Mouse (Mus musculus) intestine, embryonic 14.5 days (tissue): ENCODE results near the gene Slco4c1. TPM values are rescaled to one million over a fixed set of nuclear protein-coding genes. Genes with fewer than 3 reads are reported as not detected.
A peak's percentile ranks its signal among the peaks of the same experiment; 100 is the strongest.

Experiments
- ATAC-seq: fragments of 200-750 bp; cut with Nextera tagmentation; replicated peaks from 2 replicates; pipeline ENCODE4 v1.8.0; 2017; ENCODE audit warnings: low read depth, moderate number of reproducible peaks, moderate TSS enrichment, moderate library complexity; ENCODE audit not compliant: low FRiP score, low TSS enrichment
- DNase-seq: peaks from one replicate; pipeline ENCODE4 v3.0.0-alpha.2; 2018; ENCODE audit warnings: low spot score
- H3K27ac ChIP-seq: fragments of 300-500 bp; sonication (generic); 2 replicates; pipeline ENCODE4 v1.5.1; 2014; ENCODE audit warnings: low read depth, mild to moderate bottlenecking, control low read depth
- H3K27me3 ChIP-seq: fragments of 300-500 bp; sonication (generic); replicated peaks from 2 replicates; pipeline ENCODE4 v1.6.1; 2014; ENCODE audit warnings: low read length, control low read depth; ENCODE audit not compliant: control insufficient read depth, insufficient read depth
- H3K36me3 ChIP-seq: fragments of 300-500 bp; sonication (generic); 2 replicates; pipeline ENCODE4 v1.6.1; 2014; ENCODE audit warnings: low read length, control low read depth; ENCODE audit not compliant: control insufficient read depth, insufficient read depth
- H3K4me1 ChIP-seq: fragments of 300-500 bp; sonication (generic); replicated peaks from 2 replicates; pipeline ENCODE4 v1.6.1; 2014; ENCODE audit warnings: low read length, control low read depth, mixed read lengths; ENCODE audit not compliant: control insufficient read depth, insufficient read depth
- H3K4me2 ChIP-seq: fragments of 300-500 bp; sonication (generic); 2 replicates; pipeline ENCODE4 v1.6.1; 2014; ENCODE audit warnings: low read length
- H3K4me3 ChIP-seq: fragments of 300-500 bp; sonication (generic); 2 replicates; pipeline ENCODE4 v1.5.1; 2014; ENCODE audit warnings: low read depth, low read length, control low read depth, mixed read lengths
- H3K9ac ChIP-seq: fragments of 300-500 bp; sonication (generic); 2 replicates; pipeline ENCODE4 v1.6.1; 2014; ENCODE audit warnings: mild to moderate bottlenecking, low read length
- H3K9me3 ChIP-seq: fragments of 300-500 bp; sonication (generic); 2 replicates; pipeline ENCODE4 v1.6.1; 2016; ENCODE audit warnings: low read length, control low read depth; ENCODE audit not compliant: control insufficient read depth
- WGBS: fragments of 180-500 bp; shearing (Covaris S2); extraction: QIAGEN DNeasy Blood & Tissue Kit; methylation state at CpG from one replicate; pipeline ENCODE4 v1.1.7; 2014; 5-methylcytosine and 5-hydroxymethylcytosine counted together
- polyA plus RNA-seq: library from polyadenylated mRNA; unstranded; fragments of >200 nt; fragmentation: Nextera tagmentation; extraction: Ambion mirVana; gene quantifications from 2 replicates; pipeline ENCODE4 v1.2.1, GENCODE M21; 2014

The Slco4c1 gene
- polyA plus RNA-seq, 1 experiment from 2014 or later: 0.08 TPM

DNA sequence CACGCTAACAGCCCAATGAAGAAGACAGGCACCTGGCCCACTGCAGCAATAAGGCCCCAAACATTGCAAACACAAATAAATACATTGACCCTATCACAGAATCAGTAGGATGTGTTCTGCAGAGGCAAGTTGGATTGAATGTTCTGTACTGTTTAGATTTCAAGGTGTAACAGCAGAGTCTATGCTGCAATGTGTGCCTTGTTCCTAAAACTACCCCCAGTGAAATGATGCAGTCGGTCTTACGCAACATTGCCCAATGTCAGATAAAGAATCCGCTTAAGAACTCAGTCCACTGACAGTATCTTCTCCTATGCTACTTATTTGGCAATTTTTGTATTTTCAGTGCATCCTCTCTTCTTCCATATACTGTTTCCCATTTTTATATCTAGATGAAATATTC, 6.0 kb downstream of the Slco4c1 start:
- no peaks in the 10 kb centered on the region for H3K36me3 ChIP-seq
- DNase-seq: no peak
- H3K27me3 ChIP-seq: 0 out of 2 replicates have a peak, but pooled peaks cover 4% of the 10 kb centered on the region
- ATAC-seq: no peak
- no peak overlapping the region for H3K4me3 ChIP-seq
- no peak overlapping the region for H3K27ac ChIP-seq
- no peaks in the 10 kb centered on the region for H3K4me1 ChIP-seq
- no peak overlapping the region for H3K9ac ChIP-seq
- H3K4me2 ChIP-seq: no peak overlapping the region
- no peaks in the 10 kb centered on the region for H3K9me3 ChIP-seq
- 96% methylated on average over 4 of the region's 4 CpGs for WGBS

DNA sequence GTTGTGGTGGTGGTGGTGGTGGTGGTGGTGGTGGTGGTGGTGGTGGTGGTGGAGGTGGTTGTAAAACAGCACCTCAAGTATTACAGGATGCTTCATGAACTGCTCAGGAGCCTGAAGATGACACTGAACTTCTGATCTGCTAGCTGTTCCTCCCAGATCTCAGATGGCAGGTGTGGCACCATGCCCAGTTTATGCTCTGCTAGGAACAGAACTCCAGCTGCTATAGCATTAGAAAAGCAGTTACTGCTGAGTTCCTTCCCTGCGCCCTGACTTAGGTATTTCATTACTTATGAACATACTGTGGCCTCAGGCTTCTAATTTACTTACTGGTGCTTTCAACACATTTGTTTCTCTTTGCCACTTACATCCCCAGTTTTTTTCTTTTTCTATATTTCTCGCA, 7.9 kb downstream of the Slco4c1 start:
- H3K27ac ChIP-seq: no peak overlapping the region
- no peak for ATAC-seq
- H3K4me2 ChIP-seq: no peak overlapping the region
- no peaks in the 10 kb centered on the region for H3K9me3 ChIP-seq
- no peaks in the 10 kb centered on the region for H3K36me3 ChIP-seq
- no peak overlapping the region for H3K4me3 ChIP-seq
- no peak overlapping the region for H3K9ac ChIP-seq
- no peak for DNase-seq
- 84% methylated on average over 2 of the region's 2 CpGs for WGBS
- no peaks in the 10 kb centered on the region for H3K4me1 ChIP-seq
- H3K27me3 ChIP-seq: no peaks in the 10 kb centered on the region

DNA sequence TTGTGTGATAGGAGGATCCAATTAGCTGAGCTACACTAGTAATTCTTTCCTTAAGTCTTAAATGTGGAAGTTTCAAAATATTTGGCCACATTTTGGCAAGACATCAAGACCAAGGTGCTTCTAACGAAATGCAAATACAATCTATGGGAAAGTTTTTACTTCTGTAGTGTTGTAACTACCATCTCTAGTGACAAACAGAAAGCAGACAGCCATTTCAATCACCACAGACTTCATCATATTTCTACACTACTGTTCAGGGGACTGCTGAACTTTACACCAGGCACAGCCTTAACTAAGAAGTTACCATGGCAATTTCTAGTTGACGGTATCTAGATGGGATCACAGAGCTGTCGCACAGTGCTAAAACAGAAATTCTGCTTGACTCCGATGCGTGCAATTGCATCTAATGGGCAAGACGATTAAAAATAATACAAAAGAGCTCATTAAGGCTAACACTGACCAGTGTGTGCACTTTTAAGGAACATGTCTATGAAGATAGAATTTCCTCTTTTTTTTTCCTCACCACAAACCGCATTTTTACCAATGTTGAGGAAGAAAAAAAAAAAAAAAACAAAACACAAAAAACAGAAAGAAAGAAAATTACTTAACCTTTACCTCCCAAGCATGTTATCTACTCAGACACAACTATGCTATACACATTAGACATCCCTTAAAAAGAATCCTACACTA, 11.8 kb downstream of the Slco4c1 start:
- no peak overlapping the region for H3K9ac ChIP-seq
- H3K27ac ChIP-seq: no peak overlapping the region
- no peak for ATAC-seq
- WGBS: 88% methylated on average over 7 of the region's 7 CpGs
- no peak overlapping the region for H3K4me3 ChIP-seq
- H3K9me3 ChIP-seq: no peaks in the 10 kb centered on the region
- H3K36me3 ChIP-seq: no peaks in the 10 kb centered on the region
- H3K4me1 ChIP-seq: no peaks in the 10 kb centered on the region
- no peaks in the 10 kb centered on the region for H3K27me3 ChIP-seq
- no peak for DNase-seq
- no peak overlapping the region for H3K4me2 ChIP-seq

DNA sequence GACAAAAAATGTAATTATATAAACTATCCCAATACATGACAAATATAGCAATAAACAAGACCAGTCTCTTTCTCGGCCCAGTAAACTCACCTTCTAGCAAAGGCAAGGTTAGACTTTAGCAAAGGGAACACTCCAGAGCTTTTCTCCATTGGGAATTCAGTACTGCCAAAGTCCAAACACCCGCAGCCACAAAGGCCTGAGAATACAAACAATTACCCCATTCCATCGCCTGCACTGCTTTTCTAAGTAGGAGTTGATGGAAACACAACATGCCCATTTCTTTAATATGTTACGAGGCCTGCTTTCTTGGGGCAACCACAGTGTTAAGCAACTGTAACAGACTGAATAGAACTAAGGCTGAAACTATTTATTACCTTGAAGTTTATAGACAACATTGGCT, 18.4 kb downstream of the Slco4c1 start:
- DNase-seq (no peak), ATAC-seq (no peak)
- Histone ChIP-seq H3K4me3 (no peak overlapping the region), H3K27ac (no peak overlapping the region), H3K36me3 (no peaks in the 10 kb centered on the region), H3K9me3 (no peaks in the 10 kb centered on the region), H3K4me2 (no peak overlapping the region), H3K9ac (no peak overlapping the region), H3K4me1 (no peaks in the 10 kb centered on the region), H3K27me3 (no peaks in the 10 kb centered on the region)
- WGBS: 75% methylated on average over 4 of the region's 4 CpGs

DNA sequence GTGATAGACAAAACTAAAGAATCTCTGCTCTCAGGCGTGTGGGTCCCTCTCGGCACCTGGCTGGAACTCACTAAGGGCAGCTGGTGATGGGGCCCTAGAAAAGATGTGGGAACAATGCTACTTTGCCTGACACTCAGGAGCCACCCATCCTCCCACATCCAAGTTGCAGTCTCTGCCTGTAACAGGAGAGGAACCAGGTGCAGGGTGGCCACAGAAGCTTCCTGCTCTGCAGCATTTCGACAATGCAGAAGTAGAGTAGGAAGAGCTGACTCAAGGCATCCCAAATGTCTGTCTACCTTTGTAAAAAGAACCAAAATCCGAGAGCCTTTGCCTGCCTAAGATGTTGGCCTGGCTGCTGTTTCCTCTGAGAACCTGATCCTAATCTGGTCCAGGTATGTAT, 22.9 kb downstream of the Slco4c1 start:
- DNase-seq (no peak), ATAC-seq (no peak)
- 70% methylated on average over 4 of the region's 4 CpGs for WGBS
- Histone ChIP-seq H3K9ac (no peak overlapping the region), H3K4me1 (no peaks in the 10 kb centered on the region), H3K9me3 (no peaks in the 10 kb centered on the region), H3K27me3 (no peaks in the 10 kb centered on the region), H3K4me3 (no peak overlapping the region), H3K4me2 (no peak overlapping the region), H3K36me3 (no peaks in the 10 kb centered on the region), H3K27ac (no peak overlapping the region)

DNA sequence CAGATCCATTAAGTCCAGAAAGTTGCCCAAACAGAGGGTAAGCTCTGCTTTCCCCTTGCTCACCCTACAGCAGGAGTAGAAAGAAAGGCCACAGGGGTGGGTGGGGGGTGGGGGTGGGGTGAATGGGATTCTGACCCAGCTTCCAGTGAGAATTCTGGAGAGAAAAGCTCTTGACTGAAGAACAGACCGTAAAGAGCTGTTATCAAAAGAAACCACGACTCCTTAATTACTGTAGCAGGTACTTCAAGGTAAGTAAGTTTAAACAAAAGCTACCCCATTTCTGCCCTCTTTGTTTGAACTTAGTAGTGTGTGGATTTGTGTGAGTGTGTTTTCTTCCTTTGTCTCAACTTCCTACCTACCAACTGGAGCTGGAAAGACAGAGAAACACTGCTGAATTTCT, 23.4 kb downstream of the Slco4c1 start:
- H3K36me3 ChIP-seq: no peaks in the 10 kb centered on the region
- no peaks in the 10 kb centered on the region for H3K9me3 ChIP-seq
- no peak for DNase-seq
- no peaks in the 10 kb centered on the region for H3K27me3 ChIP-seq
- no peak for ATAC-seq
- no peak overlapping the region for H3K27ac ChIP-seq
- no peaks in the 10 kb centered on the region for H3K4me1 ChIP-seq
- no peak overlapping the region for H3K9ac ChIP-seq
- no peak overlapping the region for H3K4me2 ChIP-seq
- 41% methylated on average over 2 of the region's 2 CpGs for WGBS
- H3K4me3 ChIP-seq: no peak overlapping the region

DNA sequence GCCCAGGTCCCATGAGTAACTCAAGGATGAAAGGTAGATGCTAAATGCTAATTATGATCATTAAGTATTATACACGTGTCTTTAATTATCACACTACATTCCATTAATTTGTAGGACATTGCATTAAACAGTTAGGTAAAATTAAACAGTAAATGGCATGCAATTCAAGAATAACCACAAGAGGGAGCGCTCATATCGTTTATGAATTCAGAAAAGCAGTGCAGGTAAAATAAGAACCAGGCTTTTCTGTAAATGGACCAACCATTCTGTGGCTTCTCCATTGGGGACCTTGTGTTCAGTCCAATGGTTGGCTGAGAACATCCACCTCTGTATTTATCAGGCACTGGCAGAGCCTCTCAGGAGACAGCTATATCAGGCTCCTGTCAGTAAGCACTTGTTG, 25.2 kb downstream of the Slco4c1 start:
- DNase-seq: no peak
- no peak overlapping the region for H3K4me2 ChIP-seq
- no peaks in the 10 kb centered on the region for H3K4me1 ChIP-seq
- no peaks in the 10 kb centered on the region for H3K27me3 ChIP-seq
- WGBS: 4% methylated on average over 3 of the region's 3 CpGs
- no peaks in the 10 kb centered on the region for H3K36me3 ChIP-seq
- no peak overlapping the region for H3K9ac ChIP-seq
- H3K9me3 ChIP-seq: no peaks in the 10 kb centered on the region
- ATAC-seq: no peak
- H3K4me3 ChIP-seq: no peak overlapping the region
- H3K27ac ChIP-seq: no peak overlapping the region

DNA sequence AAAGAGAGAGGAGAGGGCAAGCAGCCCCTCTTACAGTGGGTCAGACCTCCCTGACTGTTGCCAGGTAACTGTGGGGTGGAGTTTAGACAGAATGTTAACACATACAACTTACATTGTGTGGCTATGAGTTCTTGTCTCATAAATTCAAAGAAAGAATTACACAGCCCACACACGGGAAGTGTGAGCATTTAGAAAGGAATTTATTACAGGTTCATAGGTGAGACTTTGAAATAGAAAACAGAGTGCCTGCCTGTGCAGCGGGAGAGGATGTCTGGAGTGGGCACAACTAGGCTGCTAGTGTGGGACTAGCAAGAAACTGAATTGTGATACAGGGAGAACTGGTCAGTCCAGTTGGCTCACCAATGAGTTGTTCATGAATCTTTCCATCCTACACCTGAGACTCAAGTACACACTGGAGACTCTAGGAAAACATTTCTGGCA, 66.7 kb downstream of the Slco4c1 start:
- Histone ChIP-seq H3K36me3 (no peaks in the 10 kb centered on the region), H3K4me1 (no peaks in the 10 kb centered on the region), H3K4me2 (no peak overlapping the region), H3K27me3 (no peaks in the 10 kb centered on the region), H3K9me3 (no peaks in the 10 kb centered on the region), H3K4me3 (no peak overlapping the region), H3K27ac (no peak overlapping the region), H3K9ac (no peak overlapping the region)
- WGBS: 28% methylated on average over 2 of the region's 2 CpGs
- no peak for DNase-seq
- 0 out of 2 replicates have a peak, but pooled peaks have one; percentile 40 for ATAC-seq

DNA sequence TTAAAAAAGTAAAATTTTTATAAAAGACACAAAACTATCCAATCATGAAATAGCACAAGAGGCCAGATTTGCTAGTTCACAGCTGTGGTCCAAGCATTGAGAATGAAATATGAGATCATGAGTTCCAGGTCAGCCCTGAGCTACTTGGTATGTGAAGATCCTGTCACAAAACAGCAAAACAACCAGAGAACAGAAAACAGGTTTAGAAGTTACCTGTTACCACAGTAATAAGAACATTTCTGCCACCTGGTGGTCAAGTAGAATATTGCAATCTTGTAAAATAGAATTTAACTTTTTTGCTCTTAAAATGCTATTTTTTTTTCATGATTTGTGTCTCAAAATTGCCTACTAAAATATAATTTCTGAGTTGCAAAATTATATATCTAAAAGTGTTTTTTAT, 70.4 kb downstream of the Slco4c1 start:
- DNase-seq (no peak), ATAC-seq (no peak)
- Histone ChIP-seq H3K9me3 (no peaks in the 10 kb centered on the region), H3K9ac (no peak overlapping the region), H3K4me3 (no peak overlapping the region), H3K36me3 (no peaks in the 10 kb centered on the region), H3K27ac (no peak overlapping the region), H3K4me1 (no peaks in the 10 kb centered on the region), H3K27me3 (no peaks in the 10 kb centered on the region), H3K4me2 (no peak overlapping the region)
